Mouse (Mus musculus) cortical plate, adult 2 months (tissue): ENCODE results near the gene Elp5.

Experiments
- CTCF ChIP-seq: fragments of 200-500 bp; IDR thresholded peaks from 2 replicates; pipeline ENCODE4 v1.5.1; 2011; ENCODE audit warnings: mild to moderate bottlenecking, control low read depth, low read length; ENCODE audit not compliant: insufficient read depth; ENCODE audit errors: extremely low read depth
- POLR2A ChIP-seq: fragments of 200-500 bp; IDR thresholded peaks from 2 replicates; pipeline ENCODE4 v1.6.1; 2011; ENCODE audit warnings: mild to moderate bottlenecking, low read length, control low read depth; ENCODE audit not compliant: insufficient read depth; ENCODE audit errors: extremely low read depth

- no peak for TF ChIP-seq CTCF
- no peak for TF ChIP-seq POLR2A
Measured at GRCm38 (mm10) chr11:69952274-69952673, 30.0 kb downstream of the Elp5 start.
